Mouse (Mus musculus) forebrain, postnatal 0 days (tissue): ENCODE measurements at regions not wholly inside any gene's neighbourhood (a gene's known extent, or its start where the extent isn't known, plus 50 kb on each side); places are given as distances from the start of the nearest gene placed in this dataset.

ENCODE experiments used
- ATAC-seq: fragments of 200-750 bp; cut with Nextera tagmentation; 2 replicates; pipeline ENCODE4 v1.8.0; 2017; ENCODE audit warnings: mild to moderate bottlenecking, moderate library complexity
- DNase-seq: peaks from one replicate; pipeline ENCODE4 v3.0.0-alpha.2; 2015
- H3K27ac ChIP-seq: fragments of 300-500 bp; sonication (generic); 2 replicates; pipeline ENCODE4 v1.5.1; 2014; ENCODE audit warnings: low read depth, mild to moderate bottlenecking, antibody characterized with exemption, low read length, moderate library complexity, mixed read lengths
- H3K27me3 ChIP-seq: fragments of 300-500 bp; sonication (generic); 2 replicates; pipeline ENCODE4 v1.6.1; 2014; ENCODE audit warnings: mild to moderate bottlenecking, low read length, mixed read lengths; ENCODE audit not compliant: insufficient read depth
- H3K36me3 ChIP-seq: fragments of 300-500 bp; sonication (generic); 2 replicates; pipeline ENCODE4 v1.6.1; 2014; ENCODE audit warnings: mild to moderate bottlenecking, moderate library complexity; ENCODE audit not compliant: insufficient read depth
- H3K4me1 ChIP-seq: fragments of 300-500 bp; sonication (generic); 2 replicates; pipeline ENCODE4 v1.6.1; 2014; ENCODE audit warnings: antibody characterized with exemption; ENCODE audit not compliant: insufficient read depth
- H3K4me2 ChIP-seq: fragments of 300-500 bp; sonication (generic); 2 replicates; pipeline ENCODE4 v1.6.1; 2014; ENCODE audit warnings: low read depth, mild to moderate bottlenecking, moderate library complexity
- H3K4me3 ChIP-seq: fragments of 300-500 bp; sonication (generic); 2 replicates; pipeline ENCODE4 v1.5.1; 2014; ENCODE audit warnings: low read depth, low read length, mixed read lengths
- H3K9ac ChIP-seq: fragments of 300-500 bp; sonication (generic); 2 replicates; pipeline ENCODE4 v1.6.1; 2014; ENCODE audit warnings: mild to moderate bottlenecking
- H3K9me3 ChIP-seq: fragments of 300-500 bp; sonication (generic); 2 replicates; pipeline ENCODE4 v1.6.1; 2016; ENCODE audit warnings: low read length
- CTCF ChIP-seq: sonication (generic); IDR thresholded peaks from 2 replicates; pipeline ENCODE4 v1.5.1; 2016; ENCODE audit warnings: antibody characterized with exemption, control low read depth, low read depth
- WGBS: fragments of 180-500 bp; shearing (Covaris S2); extraction: QIAGEN DNeasy Blood & Tissue Kit; methylation state at CpG from one replicate; pipeline ENCODE4 v1.1.7; 2014; 5-methylcytosine and 5-hydroxymethylcytosine counted together

GRCm38 (mm10) chr19:36229315-36229714, 109.4 kb upstream of the Ankrd1 start:
- Histone ChIP-seq H3K27me3 (no peaks in the 10 kb centered on the region), H3K4me2 (no peak overlapping the region), H3K4me3 (no peak overlapping the region), H3K27ac (no peak overlapping the region), H3K4me1 (no peaks in the 10 kb centered on the region), H3K9me3 (no peaks in the 10 kb centered on the region), H3K9ac (no peak overlapping the region), H3K36me3 (no peaks in the 10 kb centered on the region)
- no peak for TF ChIP-seq CTCF
- ATAC-seq (no peak), DNase-seq (no peak)
- 84% methylated on average over 3 of the region's 3 CpGs for WGBS

GRCm38 (mm10) chr19:36229941-36230340, 110.0 kb upstream of the Ankrd1 start:
- Histone ChIP-seq H3K9me3 (no peaks in the 10 kb centered on the region), H3K9ac (no peak overlapping the region), H3K36me3 (no peaks in the 10 kb centered on the region), H3K27me3 (no peaks in the 10 kb centered on the region), H3K4me1 (no peaks in the 10 kb centered on the region), H3K27ac (no peak overlapping the region), H3K4me3 (no peak overlapping the region), H3K4me2 (no peak overlapping the region)
- DNase-seq (no peak), ATAC-seq (no peak)
- 50% methylated on average over 1 of the region's 1 CpGs for WGBS
- no peak for TF ChIP-seq CTCF

- TF ChIP-seq CTCF: no peak
- H3K27me3 ChIP-seq: no peaks in the 10 kb centered on the region
- H3K27ac ChIP-seq: no peak overlapping the region
- H3K4me2 ChIP-seq: no peak overlapping the region
- no peaks in the 10 kb centered on the region for H3K9me3 ChIP-seq
- no peak overlapping the region for H3K4me3 ChIP-seq
- WGBS: 86% methylated on average over 6 of the region's 6 CpGs
- H3K4me1 ChIP-seq: no peaks in the 10 kb centered on the region
- DNase-seq (no peak), ATAC-seq (no peak)
- no peak overlapping the region for H3K9ac ChIP-seq
- H3K36me3 ChIP-seq: no peaks in the 10 kb centered on the region
These were observed 113.0 kb upstream of the Pcgf5 start for GRCm38 (mm10) chr19:36235131-36235530.

GRCm38 (mm10) chr19:36236576-36237345, 111.3 kb upstream of the Pcgf5 start:
- no peaks in the 10 kb centered on the region for H3K4me1 ChIP-seq
- no peak overlapping the region for H3K27ac ChIP-seq
- H3K4me3 ChIP-seq: no peak overlapping the region
- DNase-seq: no peak
- no peak overlapping the region for H3K9ac ChIP-seq
- no peaks in the 10 kb centered on the region for H3K36me3 ChIP-seq
- WGBS: 81% methylated on average over 7 of the region's 7 CpGs
- no peaks in the 10 kb centered on the region for H3K9me3 ChIP-seq
- ATAC-seq: no peak
- no peak overlapping the region for H3K4me2 ChIP-seq
- TF ChIP-seq CTCF: no peak
- H3K27me3 ChIP-seq: no peaks in the 10 kb centered on the region

GRCm38 (mm10) chr19:36237751-36238150, 110.4 kb upstream of the Pcgf5 start:
- H3K27ac ChIP-seq: no peak overlapping the region
- H3K9me3 ChIP-seq: no peaks in the 10 kb centered on the region
- WGBS: 64% methylated on average over 3 of the region's 3 CpGs
- H3K4me1 ChIP-seq: no peaks in the 10 kb centered on the region
- H3K4me2 ChIP-seq: no peak overlapping the region
- H3K36me3 ChIP-seq: no peaks in the 10 kb centered on the region
- H3K9ac ChIP-seq: no peak overlapping the region
- ATAC-seq (no peak), DNase-seq (no peak)
- TF ChIP-seq CTCF: no peak
- no peaks in the 10 kb centered on the region for H3K27me3 ChIP-seq
- H3K4me3 ChIP-seq: no peak overlapping the region

GRCm38 (mm10) chr19:36238536-36238935, 109.6 kb upstream of the Pcgf5 start:
- Histone ChIP-seq H3K9me3 (no peaks in the 10 kb centered on the region), H3K4me3 (no peak overlapping the region), H3K4me1 (no peaks in the 10 kb centered on the region), H3K27me3 (no peaks in the 10 kb centered on the region), H3K36me3 (no peaks in the 10 kb centered on the region), H3K4me2 (no peak overlapping the region), H3K27ac (no peak overlapping the region), H3K9ac (no peak overlapping the region)
- TF ChIP-seq CTCF: no peak
- ATAC-seq: no peak
- DNase-seq: no peak
- WGBS: 72% methylated on average over 3 of the region's 3 CpGs

GRCm38 (mm10) chr19:36242396-36242795, 105.7 kb upstream of the Pcgf5 start:
- Histone ChIP-seq H3K4me3 (no peak overlapping the region), H3K9me3 (no peaks in the 10 kb centered on the region), H3K9ac (no peak overlapping the region), H3K36me3 (no peaks in the 10 kb centered on the region), H3K4me1 (no peaks in the 10 kb centered on the region), H3K4me2 (no peak overlapping the region), H3K27me3 (no peaks in the 10 kb centered on the region), H3K27ac (no peak overlapping the region)
- TF ChIP-seq CTCF: no peak
- no peak for ATAC-seq
- no peak for DNase-seq
- 86% methylated on average over 3 of the region's 3 CpGs for WGBS
